Mouse (Mus musculus) heart, postnatal 0 days (tissue): ENCODE data around the gene Pcmt1.

Experiments used
- CTCF ChIP-seq: IDR thresholded peaks from 2 replicates; pipeline ENCODE4 v1.5.1; 2016; ENCODE audit warnings: antibody characterized with exemption, control low read depth, low read depth
- EP300 ChIP-seq: IDR thresholded peaks from 2 replicates; pipeline ENCODE4 v1.6.1; 2016; ENCODE audit warnings: antibody characterized with exemption, low read depth

DNA sequence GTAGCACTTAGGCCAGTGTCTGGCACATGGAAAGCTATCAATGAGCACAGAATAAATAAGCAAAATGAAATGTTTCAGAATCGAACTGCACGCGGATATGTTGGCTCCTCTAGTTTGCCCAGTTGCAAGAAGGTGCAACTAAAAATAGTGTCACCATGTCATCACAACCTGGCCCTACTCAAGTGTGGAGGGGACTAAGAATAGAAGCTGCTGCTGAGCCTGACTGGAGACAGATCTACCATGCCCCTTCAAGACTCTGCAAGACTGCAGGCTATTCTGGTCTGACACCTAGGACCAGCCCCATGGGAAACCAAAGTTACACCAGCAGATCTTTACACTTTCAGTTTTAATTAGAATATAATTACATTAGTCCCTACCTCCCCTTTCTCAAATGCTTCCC, 58.6 kb downstream of the Pcmt1 start:
- no peak for TF ChIP-seq CTCF
- no peak for TF ChIP-seq EP300
